Mouse (Mus musculus) myocyte (in vitro differentiated cells): ENCODE measurements at regions not wholly inside any gene's neighbourhood (a gene's known extent, or its start where the extent isn't known, plus 50 kb on each side); places are given as distances from the start of the nearest gene placed in this dataset.

Experiments
- H3K27me3 ChIP-seq: one replicate; pipeline ENCODE4 v1.6.1; 2011; ENCODE audit not compliant: control insufficient read depth, insufficient read depth, insufficient read length
- H3K36me3 ChIP-seq: one replicate; pipeline ENCODE4 v1.6.1; 2011; ENCODE audit not compliant: control insufficient read depth, insufficient read depth
- H3K4me2 ChIP-seq: one replicate; pipeline ENCODE4 v1.6.1; 2011; ENCODE audit warnings: low read depth, control low read depth
- H3K4me3 ChIP-seq: one replicate; pipeline ENCODE4 v1.5.1; 2011; ENCODE audit warnings: mild to moderate bottlenecking, control low read depth, moderate library complexity
- H3K79me2 ChIP-seq: one replicate; pipeline ENCODE4 v1.6.1; 2011; ENCODE audit not compliant: control insufficient read depth, insufficient read depth
- H3ac ChIP-seq: one replicate; pipeline ENCODE4 v1.6.1; 2011; ENCODE audit not compliant: control insufficient read depth, insufficient read length
- CEBPB ChIP-seq: IDR thresholded peaks from 2 replicates; pipeline ENCODE4 v1.6.1; 2011; ENCODE audit warnings: mild to moderate bottlenecking, moderate library complexity; ENCODE audit not compliant: poor library complexity, insufficient read depth, severe bottlenecking
- E2F4 ChIP-seq: IDR thresholded peaks from one replicate; pipeline ENCODE4 v1.6.1; 2011; ENCODE audit warnings: mild to moderate bottlenecking, control low read depth, moderate library complexity; ENCODE audit not compliant: insufficient read depth
- MAX ChIP-seq: IDR thresholded peaks from one replicate; pipeline ENCODE4 v1.6.1; 2011; ENCODE audit warnings: low read depth, mild to moderate bottlenecking, control low read depth
- MYOD1 ChIP-seq, 3 experiments: IDR thresholded peaks; one replicate each; pipeline ENCODE4 v1.6.1; 2011; ENCODE audit warnings: control low read depth in 2 of 3, low read depth in 2 of 3, mild to moderate bottlenecking in 2 of 3, moderate library complexity in 1 of 3; ENCODE audit not compliant: insufficient read length in 2 of 3, control insufficient read depth in 1 of 3
- MYOG ChIP-seq, 3 experiments: IDR thresholded peaks; one replicate each; pipeline ENCODE4 v1.6.1; 2011; ENCODE audit warnings: control low read depth in 2 of 3, low read depth in 2 of 3, mild to moderate bottlenecking in 2 of 3; ENCODE audit not compliant: insufficient read length in 2 of 3, control insufficient read depth in 1 of 3, insufficient read depth in 1 of 3
- POLR2A ChIP-seq: IDR thresholded peaks from one replicate; pipeline ENCODE4 v1.6.1; 2011; ENCODE audit warnings: low read depth, mild to moderate bottlenecking, control low read depth, moderate library complexity; ENCODE audit not compliant: insufficient read length
- POLR2AphosphoS2 ChIP-seq: IDR thresholded peaks from one replicate; pipeline ENCODE4 v1.6.1; 2011; ENCODE audit warnings: low read depth, control low read depth; ENCODE audit not compliant: insufficient read length
- REST ChIP-seq: IDR thresholded peaks from one replicate; pipeline ENCODE4 v1.6.1; 2011; ENCODE audit warnings: mild to moderate bottlenecking, control low read depth, moderate library complexity; ENCODE audit not compliant: insufficient read depth, insufficient read length
- SRF ChIP-seq: IDR thresholded peaks from one replicate; pipeline ENCODE4 v1.6.1; 2011; ENCODE audit warnings: low read depth; ENCODE audit not compliant: control insufficient read depth, insufficient read length
- TCF12 ChIP-seq: IDR thresholded peaks from one replicate; pipeline ENCODE4 v1.6.1; 2011; ENCODE audit warnings: mild to moderate bottlenecking, control low read depth; ENCODE audit not compliant: poor library complexity, insufficient read depth, severe bottlenecking
- TCF3 ChIP-seq: IDR thresholded peaks from one replicate; pipeline ENCODE4 v1.6.1; 2011; ENCODE audit warnings: low read depth, control low read depth; ENCODE audit not compliant: insufficient read length
- USF1 ChIP-seq: IDR thresholded peaks from one replicate; pipeline ENCODE4 v1.6.1; 2011; ENCODE audit warnings: low read depth, mild to moderate bottlenecking, control low read depth, moderate library complexity

DNA sequence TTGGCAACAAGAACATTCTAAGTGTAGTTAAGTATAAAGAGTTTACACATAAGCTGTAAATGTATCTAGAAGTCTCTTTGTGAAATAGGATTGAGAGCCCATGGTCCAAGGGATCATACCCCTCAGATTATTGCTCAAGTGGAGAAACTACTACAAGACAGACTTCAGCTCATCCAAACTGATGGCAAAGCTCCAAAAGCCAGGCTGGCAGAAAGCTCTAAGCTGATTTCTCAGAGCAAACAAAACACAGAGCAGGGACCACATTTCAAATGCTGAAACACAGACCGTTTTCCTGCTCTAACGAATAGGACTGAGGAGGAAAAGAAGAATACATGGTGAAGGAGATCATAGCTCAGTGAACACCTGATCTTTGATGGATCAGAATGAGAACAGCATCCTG lies 85.3 kb upstream of the B3gat2 start:
- Histone ChIP-seq H3K79me2 (no peaks in the 10 kb centered on the region), H3K4me3 (no peak overlapping the region), H3ac (no peak overlapping the region), H3K36me3 (no peaks in the 10 kb centered on the region), H3K27me3 (no peaks in the 10 kb centered on the region), H3K4me2 (no peak overlapping the region)
- TF ChIP-seq MYOD1 (IDR thresholded peaks at IDR 0.05; ENCODE audit: control insufficient read depth in 1 of 3, insufficient read length in 2 of 3, low read depth in 2 of 3) (no peak), CEBPB (no peak), USF1 (no peak), SRF (no peak), REST (no peak), POLR2A (no peak), TCF3 (no peak), MYOG (IDR thresholded peaks at IDR 0.05; ENCODE audit: control insufficient read depth in 1 of 3, insufficient read depth in 1 of 3, insufficient read length in 2 of 3, low read depth in 2 of 3) (no peak)

DNA sequence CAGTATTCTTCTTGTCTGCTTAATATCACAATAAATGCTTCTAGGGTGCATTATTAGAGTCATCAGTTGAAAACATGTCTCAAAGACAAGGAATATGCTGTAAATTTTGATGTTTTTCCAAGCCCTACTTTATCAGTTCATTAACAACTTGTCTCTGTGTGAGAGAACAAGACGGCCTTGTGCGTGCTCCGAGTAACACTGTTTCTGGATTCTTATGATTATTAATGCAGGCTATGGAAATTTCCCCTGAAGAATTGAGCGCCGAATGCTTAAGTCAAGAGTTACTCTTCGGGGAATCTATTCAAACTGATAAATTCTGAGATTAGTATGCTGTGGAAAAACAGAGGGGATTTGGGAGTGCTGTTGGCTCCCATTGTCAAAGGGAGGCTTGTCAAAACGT lies 72.2 kb upstream of the B3gat2 start:
- no peak overlapping the region for H3K4me2 ChIP-seq
- no peaks in the 10 kb centered on the region for H3K79me2 ChIP-seq
- no peak for TF ChIP-seq MYOG (IDR thresholded peaks at IDR 0.05; ENCODE audit: control insufficient read depth in 1 of 3, insufficient read depth in 1 of 3, insufficient read length in 2 of 3, low read depth in 2 of 3)
- TF ChIP-seq CEBPB, result no peak
- TF ChIP-seq USF1, result no peak
- no peak for TF ChIP-seq MYOD1 (IDR thresholded peaks at IDR 0.05; ENCODE audit: control insufficient read depth in 1 of 3, insufficient read length in 2 of 3, low read depth in 2 of 3)
- TF ChIP-seq POLR2A, result no peak
- TF ChIP-seq POLR2AphosphoS2, result no peak
- no peak for TF ChIP-seq SRF
- no peak for TF ChIP-seq REST
- TF ChIP-seq MAX, result no peak
- TF ChIP-seq TCF12, result no peak
- no peak for TF ChIP-seq E2F4
- TF ChIP-seq TCF3, result no peak
- no peaks in the 10 kb centered on the region for H3K27me3 ChIP-seq
- H3K36me3 ChIP-seq, result no peaks in the 10 kb centered on the region
- no peak overlapping the region for H3ac ChIP-seq
- no peak overlapping the region for H3K4me3 ChIP-seq

DNA sequence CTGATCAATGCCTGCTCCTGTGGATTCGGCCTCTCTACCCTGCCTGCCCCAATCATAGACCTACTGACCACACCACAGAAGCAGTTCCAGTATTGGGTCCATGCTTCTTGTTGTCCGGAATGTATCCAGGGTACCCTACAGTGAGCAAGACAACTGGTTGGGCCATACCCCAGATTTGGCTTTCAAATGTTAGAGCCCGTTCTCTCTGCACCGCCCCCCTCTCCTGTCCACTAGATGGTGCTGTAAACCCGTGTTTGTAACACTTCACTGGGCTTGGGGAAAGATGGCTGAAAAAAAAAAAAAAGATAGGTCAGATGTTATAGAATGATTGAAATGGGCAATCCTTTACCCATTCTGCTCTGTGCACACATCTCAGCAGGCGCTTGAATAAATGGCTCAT lies 56.1 kb upstream of the B3gat2 start:
- no peaks in the 10 kb centered on the region for H3K79me2 ChIP-seq
- H3K27me3 ChIP-seq, result no peaks in the 10 kb centered on the region
- H3ac ChIP-seq, result no peak overlapping the region
- H3K4me2 ChIP-seq, result no peak overlapping the region
- no peak for TF ChIP-seq USF1
- no peak for TF ChIP-seq MYOG (IDR thresholded peaks at IDR 0.05; ENCODE audit: control insufficient read depth in 1 of 3, insufficient read depth in 1 of 3, insufficient read length in 2 of 3, low read depth in 2 of 3)
- TF ChIP-seq MAX, result no peak
- no peak for TF ChIP-seq E2F4
- no peak for TF ChIP-seq MYOD1 (IDR thresholded peaks at IDR 0.05; ENCODE audit: control insufficient read depth in 1 of 3, insufficient read length in 2 of 3, low read depth in 2 of 3)
- TF ChIP-seq POLR2AphosphoS2, result no peak
- TF ChIP-seq TCF12, result no peak
- TF ChIP-seq REST, result no peak
- TF ChIP-seq TCF3, result no peak
- TF ChIP-seq CEBPB, result no peak
- TF ChIP-seq POLR2A, result no peak
- TF ChIP-seq SRF, result no peak
- H3K4me3 ChIP-seq, result no peak overlapping the region
- no peaks in the 10 kb centered on the region for H3K36me3 ChIP-seq

DNA sequence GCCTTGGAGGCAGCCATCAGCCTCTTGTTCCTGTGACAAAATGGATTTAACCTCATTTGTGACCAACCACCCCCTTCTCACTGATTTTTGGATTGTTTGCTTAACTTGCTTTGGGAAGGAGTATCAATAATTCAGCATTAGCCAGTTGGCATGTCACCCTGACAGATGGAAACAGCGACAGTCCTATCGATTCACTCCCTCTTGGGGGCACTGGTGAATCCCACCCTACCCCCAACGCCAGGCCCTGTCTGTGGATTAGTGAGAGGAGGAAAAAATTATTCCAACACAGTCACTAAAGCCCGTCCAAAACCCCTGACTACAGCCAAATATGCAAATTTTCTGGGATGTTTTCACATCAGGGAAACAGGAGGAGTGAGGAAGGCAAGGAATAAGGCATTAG lies 55.1 kb upstream of the B3gat2 start:
- H3K79me2 ChIP-seq, result no peaks in the 10 kb centered on the region
- H3ac ChIP-seq, result no peak overlapping the region
- no peak overlapping the region for H3K4me2 ChIP-seq
- no peaks in the 10 kb centered on the region for H3K27me3 ChIP-seq
- no peak for TF ChIP-seq MYOD1 (IDR thresholded peaks at IDR 0.05; ENCODE audit: control insufficient read depth in 1 of 3, insufficient read length in 2 of 3, low read depth in 2 of 3)
- no peak for TF ChIP-seq CEBPB
- TF ChIP-seq SRF, result no peak
- TF ChIP-seq TCF3, result no peak
- TF ChIP-seq TCF12, result no peak
- no peak for TF ChIP-seq USF1
- no peak for TF ChIP-seq REST
- no peak for TF ChIP-seq POLR2AphosphoS2
- TF ChIP-seq POLR2A, result no peak
- no peak for TF ChIP-seq MYOG (IDR thresholded peaks at IDR 0.05; ENCODE audit: control insufficient read depth in 1 of 3, insufficient read depth in 1 of 3, insufficient read length in 2 of 3, low read depth in 2 of 3)
- no peak for TF ChIP-seq E2F4
- no peak for TF ChIP-seq MAX
- H3K4me3 ChIP-seq, result no peak overlapping the region
- no peaks in the 10 kb centered on the region for H3K36me3 ChIP-seq
